Mouse (Mus musculus): ENCODE measurements around the gene Aff3. TPM values are rescaled to one million over a fixed set of nuclear protein-coding genes. Genes with fewer than 3 reads are reported as not detected.

Aff3 gene
- polyA plus RNA-seq, 1 experiment from 2014 or later = 4.7 TPM

DNA sequence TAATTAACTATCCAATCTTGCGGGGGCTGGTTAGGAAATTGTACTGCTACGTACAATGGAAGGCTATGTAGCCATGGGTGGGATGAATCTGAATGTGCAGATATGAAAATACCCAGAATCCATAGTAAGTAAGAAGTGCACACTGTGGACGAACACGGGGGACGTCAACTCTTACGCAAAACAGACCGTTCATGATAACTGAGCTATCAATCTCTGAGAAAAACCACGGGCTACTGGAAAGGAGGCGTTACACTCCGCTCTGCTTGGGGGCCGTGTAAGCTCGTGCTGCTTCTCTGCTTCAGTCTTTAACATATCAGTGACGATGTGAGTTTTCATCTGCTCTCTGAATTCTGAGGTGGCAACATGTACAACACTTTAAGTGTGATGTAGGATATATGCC is 114.2 kb downstream of the Aff3 start:
- no peaks in the 10 kb centered on the region for H3K27me3 ChIP-seq (replicated peaks; ENCODE audit: control insufficient read depth, insufficient read depth, low read length)
- H3K4me1 ChIP-seq (replicated peaks; ENCODE audit: control insufficient read depth, insufficient read depth, low read length) = peaks cover 7% of the 10 kb centered on the region
- H3K4me3 ChIP-seq (ENCODE audit: low read depth, low read length) = no peak overlapping the region
- DNase-seq (ENCODE audit: low spot score) = no peak
- 39% methylated on average over 13 of the region's 13 CpGs for WGBS
- no peak overlapping the region for H3K27ac ChIP-seq (ENCODE audit: low read depth, low read length)
- H3K9me3 ChIP-seq (ENCODE audit: control insufficient read depth, low read length) = no peaks in the 10 kb centered on the region
- no peak overlapping the region for H3K4me2 ChIP-seq
- H3K9ac ChIP-seq (ENCODE audit: low read depth, low read length) = no peak overlapping the region
- H3K36me3 ChIP-seq (ENCODE audit: control insufficient read depth, insufficient read depth, low read length) = no peaks in the 10 kb centered on the region
- no peak for ATAC-seq (replicated peaks; ENCODE audit: low FRiP score)

DNA sequence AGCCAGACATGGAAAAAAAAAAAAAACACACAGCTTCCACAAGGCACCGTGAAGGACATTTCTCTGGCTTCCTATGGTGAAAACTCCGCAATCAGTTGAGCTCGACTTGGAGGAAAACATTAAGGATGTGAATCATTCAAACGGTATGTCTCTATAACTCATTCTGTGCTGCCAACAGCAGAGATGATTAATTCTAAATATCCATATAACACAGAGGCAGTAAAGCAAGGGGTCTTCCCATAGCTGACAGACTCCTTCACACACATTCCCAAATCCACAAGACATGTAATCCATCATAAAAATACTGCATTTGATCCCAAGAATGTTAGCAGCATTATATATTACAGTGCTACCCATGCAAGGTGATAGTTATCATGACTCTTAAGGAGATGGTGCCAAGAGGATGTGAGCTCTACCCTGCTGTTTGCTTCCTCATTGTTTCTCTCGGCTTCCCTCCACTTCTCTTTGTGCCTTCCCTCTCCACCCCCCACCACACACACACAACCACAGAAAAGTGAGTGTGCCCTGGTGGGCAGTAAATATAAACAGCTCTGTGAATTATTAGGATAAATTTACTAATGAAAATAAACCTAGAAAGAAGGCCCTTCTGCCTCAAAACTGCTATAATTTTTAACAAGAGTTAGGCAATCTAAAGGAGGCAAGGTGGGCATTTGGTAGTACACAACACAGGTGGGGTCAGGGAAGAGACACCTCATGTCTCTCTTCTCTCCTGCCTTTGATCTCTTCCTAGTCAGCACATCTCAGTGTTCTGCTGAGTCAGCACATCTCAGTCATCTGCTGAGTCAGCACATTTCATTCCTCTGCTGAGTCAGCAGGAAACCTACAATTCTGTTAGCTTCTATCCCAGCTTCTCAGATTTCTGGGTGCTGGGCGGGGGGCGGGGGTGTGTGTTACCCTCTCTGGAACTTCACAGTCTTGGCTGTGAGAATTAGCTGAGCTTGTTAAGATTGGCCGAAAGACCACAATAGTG is 115.8 kb downstream of the Aff3 start:
- Histone ChIP-seq H3K4me1 (replicated peaks; ENCODE audit: control insufficient read depth, insufficient read depth, low read length) (peaks cover 7% of the 10 kb centered on the region), H3K9ac (ENCODE audit: low read depth, low read length) (no peak overlapping the region), H3K27me3 (replicated peaks; ENCODE audit: control insufficient read depth, insufficient read depth, low read length) (no peaks in the 10 kb centered on the region), H3K9me3 (ENCODE audit: control insufficient read depth, low read length) (no peaks in the 10 kb centered on the region), H3K4me2 (no peak overlapping the region), H3K27ac (ENCODE audit: low read depth, low read length) (no peak overlapping the region), H3K36me3 (ENCODE audit: control insufficient read depth, insufficient read depth, low read length) (no peaks in the 10 kb centered on the region), H3K4me3 (ENCODE audit: low read depth, low read length) (no peak overlapping the region)
- WGBS = 61% methylated on average over 8 of the region's 8 CpGs
- ATAC-seq (replicated peaks; ENCODE audit: low FRiP score) = no peak
- DNase-seq (ENCODE audit: low spot score) = no peak

DNA sequence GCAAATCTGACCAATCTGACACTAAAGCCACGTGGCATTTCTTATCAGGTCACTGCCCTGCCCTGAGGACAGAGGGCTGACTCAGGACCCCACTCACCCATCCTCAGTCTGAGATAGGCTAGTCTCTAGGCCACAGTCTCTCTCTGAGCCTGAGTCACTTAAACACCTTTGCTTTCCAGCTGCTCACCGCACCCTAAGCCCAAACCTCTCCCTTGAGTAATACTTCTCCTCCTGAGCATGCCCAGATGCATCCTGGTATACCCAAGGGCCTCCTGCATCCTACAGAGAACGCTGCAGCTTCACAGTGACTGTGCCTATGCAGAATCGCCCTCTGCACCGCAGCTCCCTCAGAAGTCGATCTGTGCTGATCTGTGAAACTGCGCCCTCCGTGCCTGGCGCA is 117.1 kb downstream of the Aff3 start:
- no peak overlapping the region for H3K27ac ChIP-seq (ENCODE audit: low read depth, low read length)
- H3K27me3 ChIP-seq (replicated peaks; ENCODE audit: control insufficient read depth, insufficient read depth, low read length) = no peaks in the 10 kb centered on the region
- WGBS = 72% methylated on average over 9 of the region's 9 CpGs
- H3K9ac ChIP-seq (ENCODE audit: low read depth, low read length) = no peak overlapping the region
- ATAC-seq (replicated peaks; ENCODE audit: low FRiP score) (no peak), DNase-seq (ENCODE audit: low spot score) (no peak)
- H3K4me2 ChIP-seq = no peak overlapping the region
- peaks cover 7% of the 10 kb centered on the region for H3K4me1 ChIP-seq (replicated peaks; ENCODE audit: control insufficient read depth, insufficient read depth, low read length)
- no peaks in the 10 kb centered on the region for H3K36me3 ChIP-seq (ENCODE audit: control insufficient read depth, insufficient read depth, low read length)
- no peaks in the 10 kb centered on the region for H3K9me3 ChIP-seq (ENCODE audit: control insufficient read depth, low read length)
- no peak overlapping the region for H3K4me3 ChIP-seq (ENCODE audit: low read depth, low read length)

DNA sequence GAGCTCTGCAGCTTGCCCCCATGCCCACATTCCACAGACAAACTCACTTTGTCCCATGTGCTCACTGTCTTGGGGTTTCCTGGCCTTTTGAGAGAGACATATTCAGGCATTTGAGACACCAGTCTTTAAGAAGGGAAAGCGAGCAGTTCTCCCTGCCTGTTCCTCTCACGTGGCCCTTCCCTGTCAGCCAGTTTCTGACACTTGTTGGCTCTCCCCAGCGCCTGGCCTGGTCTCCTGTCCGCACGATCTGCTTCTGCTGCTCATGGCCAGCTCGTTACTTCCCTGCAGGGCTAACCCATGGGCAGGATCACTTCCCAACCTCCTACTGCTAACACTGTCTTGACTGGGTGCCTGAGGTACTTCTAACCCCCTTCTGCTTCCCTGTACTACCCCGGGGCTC is 118.1 kb downstream of the Aff3 start:
- H3K4me1 ChIP-seq (replicated peaks; ENCODE audit: control insufficient read depth, insufficient read depth, low read length) = peaks cover 7% of the 10 kb centered on the region
- WGBS = 55% methylated on average over 7 of the region's 7 CpGs
- H3K27ac ChIP-seq (ENCODE audit: low read depth, low read length) = no peak overlapping the region

DNA sequence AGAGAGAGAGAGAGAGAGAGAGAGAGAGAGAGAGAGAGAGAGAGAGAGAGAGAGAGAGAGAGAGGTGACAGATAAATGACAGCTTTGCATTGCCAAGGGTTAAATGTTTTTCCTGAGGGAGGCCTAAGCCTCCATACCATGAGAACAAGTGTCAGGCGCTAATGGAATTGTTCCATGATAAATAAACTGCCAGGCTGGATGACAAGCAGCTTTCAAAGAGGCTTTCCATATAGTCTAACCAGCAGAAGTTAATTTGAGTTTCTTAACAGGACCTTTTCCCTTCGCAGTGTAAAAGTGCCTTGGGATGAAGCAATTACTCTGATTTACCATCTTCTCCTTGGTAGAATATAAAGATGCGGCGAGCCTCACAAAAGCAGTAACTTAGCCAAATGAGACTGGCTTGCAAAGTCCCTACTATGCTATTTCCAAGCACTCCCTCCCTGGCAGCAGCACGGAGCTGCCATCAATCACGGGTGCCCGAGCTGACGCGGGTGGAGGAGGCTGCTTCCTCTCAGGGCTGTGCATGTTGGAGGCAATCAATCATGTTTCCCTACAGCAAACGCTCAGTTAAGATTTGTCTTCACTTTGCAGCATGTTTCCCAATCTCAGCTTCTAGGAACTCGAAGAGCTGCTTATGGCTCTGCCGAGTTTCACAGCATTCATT is 119.3 kb downstream of the Aff3 start:
- Histone ChIP-seq H3K27ac (ENCODE audit: low read depth, low read length) (no peak overlapping the region), H3K4me1 (replicated peaks; ENCODE audit: control insufficient read depth, insufficient read depth, low read length) (peaks cover 4% of the 10 kb centered on the region), H3K36me3 (ENCODE audit: control insufficient read depth, insufficient read depth, low read length) (no peaks in the 10 kb centered on the region), H3K4me3 (ENCODE audit: low read depth, low read length) (no peak overlapping the region), H3K27me3 (replicated peaks; ENCODE audit: control insufficient read depth, insufficient read depth, low read length) (no peaks in the 10 kb centered on the region), H3K4me2 (no peak overlapping the region), H3K9me3 (ENCODE audit: control insufficient read depth, low read length) (no peaks in the 10 kb centered on the region), H3K9ac (ENCODE audit: low read depth, low read length) (no peak overlapping the region)
- WGBS = 29% methylated on average over 12 of the region's 12 CpGs
- no peak for ATAC-seq (replicated peaks; ENCODE audit: low FRiP score)
- DNase-seq (ENCODE audit: low spot score) = no peak

More for the DNA sequence above, 118.1 kb downstream of the Aff3 start:
- no peaks in the 10 kb centered on the region for H3K36me3 ChIP-seq (ENCODE audit: control insufficient read depth, insufficient read depth, low read length)
- DNase-seq (ENCODE audit: low spot score) = no peak
- H3K4me2 ChIP-seq = no peak overlapping the region
- no peak overlapping the region for H3K9ac ChIP-seq (ENCODE audit: low read depth, low read length)
- ATAC-seq (replicated peaks; ENCODE audit: low FRiP score) = no peak
- H3K4me3 ChIP-seq (ENCODE audit: low read depth, low read length) = no peak overlapping the region
- no peaks in the 10 kb centered on the region for H3K9me3 ChIP-seq (ENCODE audit: control insufficient read depth, low read length)
- H3K27me3 ChIP-seq (replicated peaks; ENCODE audit: control insufficient read depth, insufficient read depth, low read length) = no peaks in the 10 kb centered on the region

DNA sequence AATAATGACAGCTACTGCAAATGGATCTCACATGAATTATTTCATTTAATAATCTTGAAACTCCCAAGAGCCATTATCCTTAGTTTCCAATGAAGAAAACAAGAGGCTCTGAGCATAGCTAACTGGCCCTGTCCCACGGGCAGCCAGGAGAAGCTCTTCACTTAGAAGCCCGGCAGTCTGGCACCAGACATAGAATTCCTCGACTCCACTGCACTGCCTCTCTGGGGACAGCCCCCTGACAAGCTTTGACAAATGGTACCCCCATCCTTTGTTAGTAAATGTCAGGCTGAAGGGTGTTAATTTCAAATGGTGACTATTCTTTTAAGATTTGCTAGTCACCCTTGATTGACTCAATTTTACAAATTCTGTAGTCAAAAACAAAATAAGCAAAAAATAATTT is 120.3 kb downstream of the Aff3 start:
- DNase-seq (ENCODE audit: low spot score) (no peak), ATAC-seq (replicated peaks; ENCODE audit: low FRiP score) (no peak)
- Histone ChIP-seq H3K27me3 (replicated peaks; ENCODE audit: control insufficient read depth, insufficient read depth, low read length) (no peaks in the 10 kb centered on the region), H3K4me2 (no peak overlapping the region), H3K9ac (ENCODE audit: low read depth, low read length) (no peak overlapping the region), H3K27ac (ENCODE audit: low read depth, low read length) (no peak overlapping the region), H3K9me3 (ENCODE audit: control insufficient read depth, low read length) (no peaks in the 10 kb centered on the region), H3K4me1 (replicated peaks; ENCODE audit: control insufficient read depth, insufficient read depth, low read length) (peaks cover 4% of the 10 kb centered on the region), H3K4me3 (ENCODE audit: low read depth, low read length) (no peak overlapping the region), H3K36me3 (ENCODE audit: control insufficient read depth, insufficient read depth, low read length) (no peaks in the 10 kb centered on the region)
- WGBS = 55% methylated on average over 3 of the region's 3 CpGs

DNA sequence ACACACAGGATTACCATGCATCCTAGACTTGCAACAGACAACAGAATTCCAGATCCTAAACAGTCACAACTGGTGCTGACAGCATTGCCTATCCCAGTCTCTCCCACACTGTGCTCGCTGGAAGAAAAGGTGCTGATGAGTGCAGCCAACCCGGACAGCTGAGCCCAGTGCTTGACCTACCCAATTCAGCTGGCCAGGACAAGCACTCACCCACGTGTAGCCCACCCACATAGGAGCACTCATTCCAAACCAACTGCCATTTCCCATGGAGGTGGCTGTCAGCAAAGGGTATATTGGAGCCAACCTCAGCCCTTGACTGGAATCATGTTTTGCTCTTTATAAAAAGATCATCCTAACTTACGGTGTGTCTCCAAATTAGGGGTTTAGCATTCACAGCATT is 123.2 kb downstream of the Aff3 start:
- no peak overlapping the region for H3K4me3 ChIP-seq (ENCODE audit: low read depth, low read length)
- H3K9me3 ChIP-seq (ENCODE audit: control insufficient read depth, low read length) = no peaks in the 10 kb centered on the region
- H3K27ac ChIP-seq (ENCODE audit: low read depth, low read length) = no peak overlapping the region
- DNase-seq (ENCODE audit: low spot score) (no peak), ATAC-seq (replicated peaks; ENCODE audit: low FRiP score) (no peak)
- H3K36me3 ChIP-seq (ENCODE audit: control insufficient read depth, insufficient read depth, low read length) = no peaks in the 10 kb centered on the region
- WGBS = 75% methylated on average over 4 of the region's 4 CpGs
- no peak overlapping the region for H3K4me2 ChIP-seq
- no peaks in the 10 kb centered on the region for H3K27me3 ChIP-seq (replicated peaks; ENCODE audit: control insufficient read depth, insufficient read depth, low read length)
- H3K4me1 ChIP-seq (replicated peaks; ENCODE audit: control insufficient read depth, insufficient read depth, low read length) = peaks cover 4% of the 10 kb centered on the region
- H3K9ac ChIP-seq (ENCODE audit: low read depth, low read length) = no peak overlapping the region

DNA sequence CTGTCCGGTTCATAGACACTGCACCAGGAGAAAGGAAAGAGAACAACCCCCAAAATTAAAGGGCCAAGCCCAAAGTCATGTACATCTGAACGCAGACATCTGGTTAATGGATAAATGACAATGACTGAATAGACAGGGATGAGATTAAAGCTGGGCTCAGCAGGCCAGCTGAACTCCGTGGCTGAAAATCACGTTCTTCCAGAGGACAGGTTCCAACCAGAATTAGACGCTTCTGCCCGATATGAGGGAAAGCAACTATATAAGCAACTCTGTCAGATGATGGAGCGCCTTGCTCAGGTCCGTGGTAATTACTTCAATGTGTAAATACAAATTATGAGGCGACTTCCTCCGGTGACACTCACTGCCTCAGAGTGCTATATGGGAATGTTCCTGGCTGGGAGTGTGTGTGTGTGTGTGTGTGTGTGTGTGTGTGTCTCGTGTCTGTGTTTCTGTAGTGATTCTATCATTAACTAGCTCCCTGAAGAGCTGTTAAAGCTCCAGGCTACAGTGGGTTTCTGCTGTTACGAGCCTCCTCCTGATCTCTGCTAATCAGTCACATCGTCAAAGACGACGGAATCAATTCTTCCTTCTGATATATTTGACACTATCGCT is 127.7 kb downstream of the Aff3 start:
- WGBS = 75% methylated on average over 16 of the region's 16 CpGs
- no peak for ATAC-seq (replicated peaks; ENCODE audit: low FRiP score)
- no peak overlapping the region for H3K27ac ChIP-seq (ENCODE audit: low read depth, low read length)
- H3K36me3 ChIP-seq (ENCODE audit: control insufficient read depth, insufficient read depth, low read length) = no peaks in the 10 kb centered on the region
- H3K4me1 ChIP-seq (replicated peaks; ENCODE audit: control insufficient read depth, insufficient read depth, low read length) = no peaks in the 10 kb centered on the region
- no peak overlapping the region for H3K4me3 ChIP-seq (ENCODE audit: low read depth, low read length)
- no peaks in the 10 kb centered on the region for H3K9me3 ChIP-seq (ENCODE audit: control insufficient read depth, low read length)
- no peak overlapping the region for H3K9ac ChIP-seq (ENCODE audit: low read depth, low read length)
- H3K27me3 ChIP-seq (replicated peaks; ENCODE audit: control insufficient read depth, insufficient read depth, low read length) = no peaks in the 10 kb centered on the region
- no peak overlapping the region for H3K4me2 ChIP-seq
- DNase-seq (ENCODE audit: low spot score) = no peak
